Mouse (Mus musculus) ovary, postnatal 10 days (tissue): ENCODE results near the gene Flt3l.
"Not testable (repeated sequence)": the region's sequence is repeated elsewhere in the genome, so short reads cannot be mapped to it uniquely, and the experiment has no call there.

Experiments
- DNase-seq: peaks from one replicate; pipeline ENCODE4 v3.0.0; 2022; ENCODE audit warnings: low spot score

The Flt3l gene

DNA sequence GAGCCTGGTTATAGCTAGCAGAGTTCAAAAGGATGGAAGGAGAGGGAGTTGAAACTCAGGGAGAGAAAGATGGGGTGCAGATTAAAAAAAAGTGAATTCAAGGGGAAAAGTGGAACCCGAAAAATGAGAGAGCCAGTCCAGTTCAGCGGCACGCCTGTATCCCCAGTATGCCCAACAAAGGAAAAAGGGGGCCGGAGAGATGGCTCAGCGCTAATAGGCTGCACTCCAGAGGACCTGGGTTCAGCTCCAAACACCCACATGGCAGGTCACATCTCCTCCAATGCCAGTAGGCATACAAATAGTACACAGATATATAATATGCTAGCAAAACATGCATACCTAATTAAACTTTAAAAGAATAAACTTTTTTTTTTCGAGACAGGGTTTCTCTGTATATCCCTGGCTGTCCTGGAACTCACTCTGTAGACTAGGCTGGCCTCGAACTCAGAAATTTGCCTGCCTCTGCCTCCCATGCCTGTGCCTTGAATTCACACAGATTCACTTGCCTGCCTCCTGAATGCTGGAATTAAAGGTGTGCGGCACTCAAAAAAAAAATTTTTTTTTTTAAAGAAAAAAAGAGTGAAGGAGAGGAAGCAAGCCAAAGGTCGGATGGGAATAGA, 26.9 kb upstream of the Flt3l start:
- DNase-seq = no peak

DNA sequence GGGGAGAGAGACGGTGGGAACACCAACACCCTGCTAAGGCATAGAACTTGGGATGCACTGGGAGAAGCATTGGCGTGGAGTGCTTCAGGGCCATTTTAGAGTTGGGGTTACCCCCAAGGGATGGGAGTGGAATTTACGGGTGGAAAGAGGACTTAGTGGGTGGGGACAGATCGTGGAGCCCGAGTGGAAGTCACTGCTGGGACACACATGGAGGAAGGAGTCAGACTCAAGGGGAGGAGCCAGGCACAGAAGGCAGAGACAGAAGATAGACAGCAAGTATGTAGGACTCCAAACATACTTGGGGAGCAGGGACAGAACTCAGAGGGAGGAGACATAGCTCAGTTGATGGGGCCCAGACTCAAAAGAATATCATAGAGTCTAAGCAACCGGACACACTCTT, 26.3 kb upstream of the Flt3l start:
- no peak for DNase-seq

DNA sequence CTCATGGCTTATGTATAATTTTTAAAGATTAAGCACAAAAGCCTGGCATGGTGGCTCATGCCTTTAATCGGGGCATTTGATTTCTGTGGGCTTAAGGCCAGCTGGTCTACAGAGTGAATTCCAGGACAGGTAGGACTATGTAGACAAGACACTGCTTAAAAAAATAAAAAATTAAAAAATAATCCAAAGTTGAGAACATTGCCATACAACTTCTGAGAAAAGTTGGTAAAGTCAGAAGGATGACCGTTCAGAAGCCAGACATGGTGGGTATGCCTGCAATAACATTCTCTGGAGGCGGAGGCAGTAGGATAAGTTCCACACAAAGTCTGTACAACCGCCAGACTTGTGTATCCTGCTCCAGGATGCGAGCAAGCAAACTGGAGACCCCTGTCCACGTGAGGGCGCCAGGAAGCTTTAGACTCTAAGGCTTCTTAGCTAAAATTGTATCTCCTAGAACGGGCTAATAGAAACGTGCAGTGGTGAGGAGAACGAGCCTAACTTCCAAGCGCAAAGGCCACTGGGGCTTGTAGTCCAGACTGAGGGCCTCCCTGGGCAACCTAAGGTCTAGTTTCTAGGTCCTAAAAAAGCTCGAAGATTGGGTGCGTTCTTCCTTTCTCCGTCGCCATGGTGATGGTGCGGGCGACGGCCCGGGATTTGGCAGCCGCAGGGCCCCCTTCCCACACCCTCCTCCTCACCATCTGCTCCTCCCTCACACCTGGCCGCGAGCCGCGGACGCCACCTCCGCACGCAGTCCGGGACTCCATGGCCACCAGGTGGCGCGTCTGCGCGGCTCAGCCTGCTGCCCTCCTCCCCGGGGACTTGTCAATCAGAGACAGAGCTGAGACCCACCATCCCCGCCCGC, 25.6 kb upstream of the Flt3l start:
- peak; percentile 87 for DNase-seq

DNA sequence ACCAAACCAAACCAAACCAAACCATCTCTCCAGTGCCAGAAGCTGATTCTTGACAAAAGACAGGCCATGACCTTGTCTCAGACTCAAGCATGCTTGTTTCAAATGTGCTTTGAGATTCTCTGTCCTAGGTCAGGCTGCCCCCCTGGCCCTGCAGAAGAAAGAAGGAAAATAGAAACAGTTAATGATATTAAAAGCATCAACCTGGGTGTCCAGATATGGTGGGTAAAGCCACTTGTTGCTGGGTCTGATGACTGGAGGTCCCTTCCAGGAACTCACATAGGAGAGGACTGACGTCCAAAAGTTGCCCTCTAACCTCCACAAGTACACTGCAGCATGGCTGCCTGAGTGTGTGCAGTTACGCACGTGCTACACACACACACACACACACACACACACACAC, 24.6 kb upstream of the Flt3l start:
- DNase-seq = no peak

DNA sequence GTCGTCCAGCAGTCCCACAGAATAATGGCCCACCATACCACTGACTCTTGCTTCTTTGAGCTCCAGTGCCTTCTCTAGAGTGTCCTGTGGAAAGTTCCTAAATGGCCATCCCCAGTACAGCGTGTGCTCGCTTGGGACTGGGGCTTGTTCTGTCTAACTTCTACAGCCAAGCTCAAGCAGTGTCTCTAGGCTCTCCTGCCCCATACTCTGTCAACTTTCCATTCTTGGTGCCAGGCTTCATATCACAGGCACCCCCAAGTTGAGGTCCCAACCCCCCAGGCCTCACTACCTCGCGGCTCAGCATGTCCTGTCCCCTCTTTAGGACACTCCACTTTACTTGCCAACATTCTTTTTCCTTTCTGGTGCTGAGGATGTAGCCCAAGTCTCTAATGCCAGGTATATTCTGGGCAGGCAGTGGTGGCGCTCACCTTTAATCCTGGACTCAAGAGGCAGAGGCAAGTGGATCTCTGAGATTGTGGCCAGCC, 24.1 kb upstream of the Flt3l start:
- DNase-seq = no peak

DNA sequence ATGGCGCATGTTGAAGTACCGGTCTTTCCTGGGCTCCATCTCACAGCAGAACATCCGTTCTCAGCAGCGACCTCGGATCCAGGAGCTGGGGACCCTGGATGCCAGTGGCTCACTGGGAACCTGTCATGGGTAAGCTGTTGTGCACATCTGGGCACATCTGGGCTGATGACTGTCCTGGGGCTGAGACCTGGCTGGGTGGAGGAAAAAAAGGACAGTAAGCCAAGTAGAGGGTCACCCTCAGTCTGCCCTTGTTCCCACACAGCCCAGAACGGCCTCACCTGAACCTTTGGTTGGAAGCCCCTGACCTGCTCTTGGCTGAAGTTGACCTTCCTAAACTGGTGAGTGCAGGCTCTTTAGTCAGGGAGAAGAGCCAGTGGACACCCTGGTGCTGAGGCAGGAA, 22.8 kb upstream of the Flt3l start:
- no peak for DNase-seq

DNA sequence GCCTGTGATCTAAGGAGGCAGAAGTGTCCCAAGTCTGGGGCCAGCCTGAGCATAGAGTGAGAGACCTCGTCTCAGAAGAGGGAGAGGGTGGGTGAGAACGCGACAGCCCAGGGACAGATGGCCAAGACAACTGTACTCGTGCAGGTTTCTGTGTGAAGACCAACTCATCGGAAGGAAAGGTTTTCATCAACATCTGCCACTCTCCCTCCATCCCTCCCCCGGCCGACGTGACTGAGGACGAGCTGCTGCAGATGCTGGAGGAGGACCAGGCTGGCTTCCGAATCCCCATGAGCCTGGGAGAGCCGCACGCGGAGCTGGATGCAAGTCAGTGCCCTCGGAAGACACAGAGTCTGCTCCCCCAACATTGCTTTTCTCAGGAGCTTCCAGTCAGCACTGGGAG, 21.2 kb upstream of the Flt3l start:
- no peak for DNase-seq

DNA sequence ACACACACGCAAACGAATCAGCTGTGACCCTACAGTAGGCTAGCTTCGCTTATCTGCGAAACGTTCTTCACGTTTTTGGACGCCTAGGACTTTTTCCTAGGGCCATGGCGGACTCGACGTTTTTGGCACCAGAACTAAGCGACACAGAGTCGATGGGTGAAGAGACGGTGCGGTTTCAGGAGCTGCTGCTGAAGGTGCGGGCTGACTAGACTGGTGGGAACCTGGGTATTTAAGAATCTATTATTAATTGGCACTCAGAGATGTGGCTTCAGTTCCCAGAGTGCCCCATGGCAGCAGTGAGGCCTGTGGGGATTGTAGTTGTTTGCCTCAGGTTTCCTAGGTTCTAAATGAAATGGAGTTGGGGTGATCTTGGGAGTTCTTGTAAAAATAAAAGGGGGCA, 20.0 kb upstream of the Flt3l start:
- no peak for DNase-seq

DNA sequence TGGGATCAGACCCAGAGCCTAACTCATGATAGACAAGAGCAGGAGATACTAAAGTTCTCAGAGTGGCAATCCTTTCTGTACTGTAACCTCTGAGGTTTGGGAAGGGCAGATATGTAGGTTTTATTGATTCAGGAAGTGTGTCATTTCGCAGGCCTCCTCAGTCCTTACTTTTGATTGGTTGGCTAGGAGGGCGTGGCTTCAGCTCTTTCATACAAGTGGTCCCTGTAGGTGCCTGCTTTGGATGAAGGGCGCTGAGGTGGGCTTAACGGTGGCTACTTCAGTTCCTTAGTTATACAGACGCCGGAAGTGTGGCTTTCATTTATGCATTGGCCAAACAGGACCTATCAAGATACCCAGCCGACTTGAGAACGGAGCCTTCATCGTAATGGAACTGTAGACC, 19.4 kb upstream of the Flt3l start:
- DNase-seq = no peak

DNA sequence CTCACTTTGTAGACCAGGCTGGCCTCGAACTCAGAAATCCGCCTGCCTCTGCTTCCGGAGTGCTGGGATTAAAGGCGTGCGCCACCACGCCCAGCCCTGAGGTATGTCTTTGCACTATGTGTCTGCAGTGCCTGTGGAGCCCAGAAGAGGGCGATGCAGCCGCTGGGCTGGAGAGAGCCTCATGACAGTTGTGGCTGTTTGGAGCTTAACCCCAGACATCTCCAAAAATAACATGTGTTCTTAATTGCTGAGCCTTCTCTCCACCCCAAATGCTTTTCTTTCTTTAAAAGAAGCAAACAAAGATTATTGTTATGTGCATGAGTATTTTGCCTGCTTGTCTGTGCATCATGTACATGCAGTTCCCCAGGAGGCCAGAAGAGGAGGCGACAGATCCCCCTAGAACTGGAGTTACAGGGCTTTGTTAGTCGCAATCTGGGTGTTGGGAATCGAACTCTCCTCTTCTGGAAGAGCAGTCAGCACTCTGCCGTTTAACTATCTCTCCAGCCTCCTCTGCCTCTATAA, 18.8 kb upstream of the Flt3l start:
- peak; percentile 25 for DNase-seq

DNA sequence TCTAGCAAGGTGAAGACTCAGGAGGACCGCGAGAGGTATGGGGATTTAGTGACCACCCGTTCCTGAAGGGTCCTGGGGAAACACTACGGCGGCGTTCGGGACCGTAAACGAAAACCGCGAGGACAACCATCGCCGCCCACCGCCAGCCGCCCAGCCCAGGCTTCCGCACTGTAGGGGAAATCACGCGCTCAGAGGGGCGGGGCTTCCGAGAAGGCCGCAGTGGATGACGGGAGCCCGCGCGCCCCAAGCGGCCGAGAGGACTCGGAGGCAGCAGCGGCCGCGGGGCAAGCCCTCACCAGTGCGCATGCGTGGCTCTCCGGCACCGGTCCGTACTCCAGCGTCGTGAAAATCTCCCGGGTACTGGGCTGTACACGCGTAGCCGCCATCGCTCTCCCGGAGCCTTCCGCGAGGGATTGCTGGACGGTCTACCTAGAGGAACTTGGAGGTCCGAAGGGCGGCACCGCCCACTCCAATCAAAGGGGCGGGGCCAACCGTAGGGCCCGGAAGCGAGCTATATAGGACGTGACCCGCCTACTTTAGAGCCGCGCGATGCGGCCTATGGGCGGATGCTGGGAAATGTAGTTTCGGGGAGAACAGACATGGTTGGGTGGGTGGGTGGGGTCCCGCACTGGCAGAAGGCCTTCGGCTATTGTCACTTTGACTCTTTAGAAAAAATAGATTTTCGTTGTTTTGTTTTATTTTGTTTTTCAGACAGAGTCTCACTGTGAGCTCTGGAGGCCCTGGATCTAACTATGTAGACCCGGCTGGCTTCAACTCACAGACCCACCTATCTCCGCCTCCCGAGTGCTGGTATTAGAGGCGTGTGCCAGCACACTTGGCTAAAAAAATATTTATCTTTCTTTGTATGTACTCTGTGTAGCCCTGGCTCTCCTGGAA, 18.1 kb upstream of the Flt3l start, which contains the start of the genes Pih1d1 and Aldh16a1:
Gene Pih1d1, plus strand, starts transcription at position 208 of the 897 bp plus-strand sequence.
Gene Aldh16a1, minus strand, starts transcription at position 489 of the 897 bp plus-strand sequence.
- peak; percentile 98 for DNase-seq

DNA sequence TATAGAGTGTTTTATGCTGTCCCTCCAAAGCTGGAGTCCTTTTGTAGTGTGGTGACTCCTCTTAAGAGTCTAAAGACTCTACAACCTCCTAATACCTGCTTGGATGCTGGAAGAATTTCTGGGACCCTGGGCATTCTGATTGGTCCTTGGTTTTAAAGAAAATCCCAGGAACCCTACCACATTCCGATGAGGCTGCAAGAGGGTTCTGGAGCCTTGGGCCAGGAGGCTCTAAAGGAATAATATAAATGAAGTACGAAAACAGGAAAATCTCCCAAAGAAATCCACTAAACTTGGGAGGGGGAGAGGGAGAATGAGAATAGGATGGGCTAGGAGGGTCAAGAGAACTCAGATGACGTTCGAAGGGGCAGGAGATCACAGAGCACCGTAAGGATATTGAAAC, 17.4 kb upstream of the Flt3l start:
- no peak for DNase-seq

DNA sequence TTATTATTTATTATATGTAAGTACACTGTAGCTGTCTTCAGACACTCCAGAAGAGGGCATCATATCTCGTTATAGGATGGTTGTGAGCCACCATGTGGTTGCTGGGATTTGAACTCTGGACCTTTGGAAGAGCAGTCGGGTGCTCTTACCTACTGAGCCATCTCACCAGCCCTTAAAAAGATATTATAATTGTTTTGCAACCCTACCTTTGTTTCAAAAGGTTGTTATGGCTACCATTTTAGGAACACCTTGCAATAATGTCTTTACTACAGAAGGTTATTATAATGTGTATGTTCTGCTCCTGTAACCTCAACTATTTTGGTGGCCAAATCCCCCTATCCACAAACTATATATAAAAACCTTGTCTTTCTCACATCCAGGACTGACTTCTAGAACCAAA, 16.8 kb upstream of the Flt3l start:
- DNase-seq = not testable (repeated sequence)

DNA sequence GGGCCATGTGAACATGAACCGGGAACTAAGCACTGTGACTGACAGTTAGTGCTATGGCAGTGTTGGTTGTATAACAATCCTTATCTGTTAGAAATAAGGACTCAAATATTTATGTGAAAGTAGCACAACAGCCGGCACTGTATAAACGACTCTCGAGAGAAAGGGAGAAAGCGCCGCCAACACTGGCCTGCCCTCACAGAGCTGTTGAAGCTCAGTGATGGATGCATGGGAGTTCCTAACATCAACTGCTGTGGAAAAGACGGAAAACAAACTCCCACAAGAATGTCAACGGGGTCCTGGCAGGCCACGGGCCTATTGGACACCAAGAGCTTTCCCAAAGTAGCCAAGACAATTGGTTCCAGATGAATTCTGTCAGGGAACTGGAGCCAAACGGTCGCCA, 15.1 kb upstream of the Flt3l start:
- DNase-seq = peak; percentile 33

DNA sequence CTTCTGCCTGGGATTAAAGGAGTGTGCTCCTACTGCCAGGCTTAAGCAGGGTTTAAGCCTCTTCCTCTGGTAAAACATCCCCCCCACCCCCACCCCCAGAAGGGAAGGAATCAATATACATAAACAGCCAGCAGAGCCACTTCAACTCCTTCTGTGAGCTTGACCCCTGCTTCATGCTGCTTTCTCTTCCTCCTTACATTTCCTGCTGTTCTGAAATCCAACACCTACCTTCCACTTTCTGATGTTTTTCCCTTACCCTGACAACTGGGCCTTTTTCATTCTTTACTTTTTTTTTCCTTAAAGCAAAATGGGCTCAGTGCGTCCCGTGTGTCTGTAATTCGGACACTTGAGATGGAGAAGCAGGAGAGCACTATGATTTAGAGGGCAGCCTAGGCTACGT, 14.1 kb upstream of the Flt3l start:
- no peak for DNase-seq

DNA sequence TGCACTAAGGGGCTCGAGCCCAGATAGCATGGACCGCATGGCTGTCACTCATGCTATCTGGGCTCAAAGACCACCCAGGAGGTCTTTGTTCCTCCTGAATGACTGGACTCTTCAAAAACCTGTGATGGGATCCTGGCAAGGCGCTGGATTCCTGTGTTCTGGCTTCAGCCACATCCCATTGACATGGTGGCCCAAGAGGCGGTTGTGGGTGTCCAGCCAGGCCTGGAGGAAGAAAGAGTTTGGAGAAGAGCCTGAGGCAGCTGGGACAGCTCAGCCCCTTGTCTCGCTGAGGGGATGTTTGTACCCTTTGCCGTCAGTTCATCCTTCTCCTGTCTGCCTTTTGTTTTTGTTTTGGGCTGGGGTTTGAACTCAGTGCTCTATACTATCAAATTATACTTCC, 13.3 kb upstream of the Flt3l start:
- DNase-seq = no peak

DNA sequence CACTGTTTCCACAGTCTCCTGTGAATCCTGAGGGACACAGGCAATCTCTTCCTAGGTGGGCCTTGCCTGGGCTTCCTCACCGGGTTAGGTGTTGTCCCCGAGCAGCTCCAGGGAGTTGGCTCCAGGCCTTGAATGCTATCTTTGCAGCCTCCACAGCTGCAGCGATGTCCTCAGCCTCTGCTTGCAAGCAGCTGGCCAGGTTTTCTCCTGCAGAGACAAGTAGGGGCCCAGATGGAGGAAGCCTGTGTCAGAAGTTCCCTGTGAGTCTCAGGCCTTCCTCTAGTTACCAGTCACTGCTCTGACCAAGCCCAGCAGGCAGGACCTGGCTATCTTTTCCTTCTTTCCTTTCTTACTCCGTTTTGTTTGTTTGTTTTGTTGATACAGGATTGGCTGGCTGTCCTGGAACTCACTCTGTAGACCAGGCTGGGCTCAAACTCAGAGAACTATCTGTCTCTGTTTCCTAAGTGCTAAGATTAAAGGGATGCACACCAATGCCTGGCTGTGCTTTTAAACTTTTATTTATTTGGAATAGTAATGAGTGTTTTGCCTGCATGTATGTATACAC, 12.4 kb upstream of the Flt3l start:
- DNase-seq = no peak

DNA sequence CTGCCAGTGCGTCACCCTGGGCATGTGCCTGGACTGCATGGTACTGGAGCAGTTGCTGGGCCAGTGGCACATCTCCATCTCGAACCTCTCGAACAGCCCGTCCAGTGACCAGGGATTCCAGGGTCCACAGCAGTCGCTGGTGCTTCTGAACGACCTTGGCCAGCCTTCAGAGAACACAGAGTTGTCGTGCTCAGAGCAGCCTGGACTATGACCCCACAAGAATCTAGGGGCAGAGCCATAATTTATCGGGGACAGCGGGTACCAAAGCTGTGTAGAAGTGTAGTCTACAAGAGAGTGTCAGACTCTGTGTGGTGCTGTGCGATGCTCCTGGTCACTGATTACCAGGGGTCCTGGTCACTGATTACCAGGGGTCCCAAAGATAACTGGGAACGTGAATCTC, 11.7 kb upstream of the Flt3l start:
- DNase-seq = no peak

DNA sequence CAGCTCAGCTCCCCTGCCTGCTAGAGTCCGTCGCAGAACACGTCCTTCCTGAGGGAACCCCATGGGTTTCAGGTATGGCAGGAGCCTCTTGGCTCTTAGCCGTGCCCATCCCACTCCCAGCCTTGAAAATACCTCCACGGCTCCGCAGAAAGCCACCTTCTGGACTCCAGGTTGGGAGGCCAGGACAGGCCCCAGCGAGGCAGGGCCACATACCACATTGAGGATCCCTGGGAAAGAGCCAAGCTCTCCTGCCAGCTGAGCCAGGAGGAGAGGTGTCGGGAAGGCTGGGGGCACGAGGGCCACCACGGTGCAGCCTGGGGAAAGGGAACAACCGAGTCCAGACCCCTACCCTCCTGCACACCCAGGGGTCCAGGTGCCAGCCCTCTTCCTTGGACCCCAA, 11.0 kb upstream of the Flt3l start:
- DNase-seq = no peak

DNA sequence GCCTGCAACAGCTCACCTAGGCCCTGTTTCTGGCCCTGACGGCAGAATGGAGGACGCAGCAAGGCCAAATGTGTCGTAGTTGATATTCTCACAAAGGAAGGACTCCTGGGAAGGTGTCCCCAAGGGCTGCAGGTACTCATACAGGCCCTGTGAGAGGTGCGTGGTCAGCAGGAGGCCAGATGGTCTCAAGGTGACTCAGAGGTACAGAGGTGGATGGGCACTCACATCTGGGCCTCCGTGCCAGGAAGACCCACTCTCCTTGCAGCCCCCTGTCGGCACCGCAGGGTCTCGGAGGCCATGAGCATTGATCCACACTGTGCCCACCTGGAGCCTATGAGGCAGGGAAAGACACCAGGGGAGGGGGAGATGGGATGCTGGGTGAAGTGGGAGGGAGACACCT, 9.2 kb upstream of the Flt3l start:
- no peak for DNase-seq

DNA sequence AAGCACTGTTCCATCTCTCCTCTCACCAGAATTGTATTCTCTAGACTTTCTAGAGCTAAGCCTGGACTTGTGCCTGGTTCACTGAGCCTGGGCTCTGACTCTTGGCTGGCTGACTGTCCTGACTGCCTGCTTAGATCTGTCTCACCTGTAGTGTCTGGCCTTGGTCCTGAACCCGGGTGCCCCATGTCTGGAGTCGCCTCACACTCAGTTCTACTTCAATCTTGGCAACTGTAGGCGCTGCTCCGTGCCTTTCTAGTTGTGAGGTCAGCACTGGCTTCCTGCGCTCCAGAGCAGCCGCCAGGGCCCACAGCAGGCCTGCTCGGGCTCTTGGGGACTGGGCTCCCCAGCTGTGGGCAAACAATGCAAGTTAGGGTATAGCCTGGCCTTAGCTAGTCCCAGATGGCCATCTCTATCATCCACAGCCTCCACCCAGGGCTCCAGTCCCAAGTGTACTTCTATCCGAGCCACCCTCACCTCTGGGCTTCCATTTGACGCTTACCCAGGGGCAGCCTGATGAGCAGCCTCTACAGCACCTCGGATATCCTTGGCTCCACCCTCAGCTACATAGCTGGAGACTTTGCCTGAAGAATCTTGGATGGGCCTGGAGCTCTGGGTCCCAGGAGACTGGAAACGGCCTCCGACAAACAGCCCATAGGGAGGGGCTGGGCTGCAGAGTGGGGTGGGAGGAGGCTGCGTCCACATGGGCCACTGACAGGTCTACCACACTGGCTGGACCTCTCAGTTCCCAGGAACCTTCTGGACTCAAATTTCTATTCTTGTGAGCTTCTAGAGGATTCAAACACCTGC, 8.3 kb upstream of the Flt3l start:
- no peak for DNase-seq
